Mouse (Mus musculus) kidney, adult 10 weeks (tissue): Measurements from ENCODE around the gene Plscr5. TPM values are rescaled to one million over a fixed set of nuclear protein-coding genes. Genes with fewer than 3 reads are reported as not detected.

ENCODE experiments used
- polyA plus RNA-seq: library from polyadenylated mRNA; stranded (reverse); fragments of 350-450 nt; fragmentation: Illumina TruSeq; extraction: RNeasy Lipid Tissue Mini Kit (QIAGEN cat#74804); gene quantifications from one replicate; pipeline ENCODE4 v1.2.3, GENCODE M21; 2014; ENCODE audit warnings: low read depth, low replicate concordance

Plscr5 gene
- not detected for polyA plus RNA-seq

GRCm38 (mm10) chr9:92192636-92193035 lies at the start of gene Plscr5:
TSS of gene Plscr5 (plus strand) at chr9:92192936.

GRCm38 (mm10) chr9:92249447-92249852 lies 56.7 kb downstream of the Plscr5 start, which contains the start of gene Plscr1:
TSS of gene Plscr1 (plus strand) at chr9:92249750.

Other genes starting within 250 kb of the Plscr5 start
- 78.1 TPM for gene Plscr1, start 56.8 kb downstream of the Plscr5 start, polyA plus RNA-seq
- 864 TPM for gene Plscr2, start 82.7 kb downstream of the Plscr5 start, polyA plus RNA-seq
- not detected for gene 1700057G04Rik, start 116.4 kb downstream of the Plscr5 start, polyA plus RNA-seq